Mouse (Mus musculus): ENCODE data around the gene Agbl4. TPM values are rescaled to one million over a fixed set of nuclear protein-coding genes. Genes with fewer than 3 reads are reported as not detected.
A peak's percentile ranks its signal among the peaks of the same experiment; 100 is the strongest.

The Agbl4 gene
- polyA plus RNA-seq, 1 experiment from 2014 or later = 2.7 TPM

DNA sequence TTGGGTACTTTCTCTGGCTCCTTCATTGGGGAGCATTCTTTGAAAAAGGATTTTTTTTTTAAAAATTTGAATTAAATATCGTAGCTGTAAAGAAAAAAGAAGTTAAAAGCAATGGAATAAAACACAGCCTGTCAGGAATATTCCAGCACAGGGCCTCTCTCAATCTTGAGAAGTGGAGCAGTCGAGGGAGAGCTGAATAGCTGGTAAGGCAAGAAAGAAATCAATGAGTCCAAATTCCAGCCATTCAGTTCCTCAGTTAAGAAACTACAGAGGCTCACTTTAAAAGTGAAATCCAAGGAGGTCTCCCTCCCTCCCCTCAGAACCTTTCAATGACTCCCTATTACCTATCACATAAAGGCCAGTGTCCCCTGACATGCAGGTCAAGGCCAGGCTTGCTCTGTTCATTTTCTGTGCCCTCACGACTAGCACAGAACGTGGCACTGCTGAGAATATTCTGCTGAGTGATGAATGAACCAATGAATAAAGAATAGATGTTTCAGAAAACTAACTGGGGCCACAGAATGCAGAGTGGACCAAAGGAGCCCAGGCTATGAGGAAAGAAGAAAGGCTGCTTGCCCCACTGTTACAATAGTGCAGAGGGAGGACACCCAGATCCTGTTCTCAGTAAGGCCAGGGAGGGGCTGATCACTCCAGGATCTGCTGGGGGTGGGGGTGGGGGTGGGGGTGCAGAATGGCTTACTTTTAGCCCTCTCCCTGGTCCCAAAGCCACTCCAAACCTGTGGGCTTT lies 1181.8 kb downstream of the Agbl4 start:
- Histone ChIP-seq H3K4me3 (replicated peaks; ENCODE audit: low read length) (no peak overlapping the region), H3K4me2 (ENCODE audit: low read length) (no peak overlapping the region), H3K27ac (ENCODE audit: low read length) (no peak overlapping the region), H3K9me3 (ENCODE audit: control insufficient read depth, low read length) (no peaks in the 10 kb centered on the region), H3K36me3 (ENCODE audit: control insufficient read depth, insufficient read depth) (no peaks in the 10 kb centered on the region), H3K4me1 (replicated peaks; ENCODE audit: control insufficient read depth, insufficient read depth, low read length) (peaks cover 12% of the 10 kb centered on the region; the same call in 1 of the 2 replicates), H3K9ac (replicated peaks; ENCODE audit: low read depth, low read length) (no peak overlapping the region), H3K27me3 (replicated peaks; ENCODE audit: control insufficient read depth, insufficient read depth, low read length) (no peaks in the 10 kb centered on the region)
- peak; percentile 27 for ATAC-seq
- WGBS = 18% methylated on average over 4 of the region's 4 CpGs

GRCm38 (mm10) chr4:111579863-111580224 lies 1182.4 kb downstream of the Agbl4 start:
- H3K4me2 ChIP-seq (ENCODE audit: low read length) = no peak overlapping the region
- H3K27me3 ChIP-seq (replicated peaks; ENCODE audit: control insufficient read depth, insufficient read depth, low read length) = no peaks in the 10 kb centered on the region
- 4% methylated on average over 4 of the region's 4 CpGs for WGBS
- H3K4me1 ChIP-seq (replicated peaks; ENCODE audit: control insufficient read depth, insufficient read depth, low read length) = peaks cover 12% of the 10 kb centered on the region; the same call in 1 of the 2 replicates
- peak; percentile 60 for ATAC-seq
- H3K9me3 ChIP-seq (ENCODE audit: control insufficient read depth, low read length) = no peaks in the 10 kb centered on the region
- no peak overlapping the region for H3K4me3 ChIP-seq (replicated peaks; ENCODE audit: low read length)
- H3K9ac ChIP-seq (replicated peaks; ENCODE audit: low read depth, low read length) = no peak overlapping the region
- H3K36me3 ChIP-seq (ENCODE audit: control insufficient read depth, insufficient read depth) = no peaks in the 10 kb centered on the region
- no peak overlapping the region for H3K27ac ChIP-seq (ENCODE audit: low read length)

GRCm38 (mm10) chr4:111580239-111580638 lies 1182.8 kb downstream of the Agbl4 start:
- ATAC-seq = no peak
- Histone ChIP-seq H3K27ac (ENCODE audit: low read length) (no peak overlapping the region), H3K4me1 (replicated peaks; ENCODE audit: control insufficient read depth, insufficient read depth, low read length) (peaks cover 12% of the 10 kb centered on the region; the same call in 1 of the 2 replicates), H3K4me3 (replicated peaks; ENCODE audit: low read length) (no peak overlapping the region), H3K9ac (replicated peaks; ENCODE audit: low read depth, low read length) (no peak overlapping the region), H3K36me3 (ENCODE audit: control insufficient read depth, insufficient read depth) (no peaks in the 10 kb centered on the region), H3K9me3 (ENCODE audit: control insufficient read depth, low read length) (no peaks in the 10 kb centered on the region), H3K27me3 (replicated peaks; ENCODE audit: control insufficient read depth, insufficient read depth, low read length) (no peaks in the 10 kb centered on the region), H3K4me2 (ENCODE audit: low read length) (no peak overlapping the region)
- 100% methylated on average over 1 of the region's 1 CpGs for WGBS

- peak; percentile 79 for ATAC-seq
- H3K9me3 ChIP-seq (ENCODE audit: control insufficient read depth, low read length) = no peaks in the 10 kb centered on the region
- H3K9ac ChIP-seq (replicated peaks; ENCODE audit: low read depth, low read length) = no peak overlapping the region
- H3K36me3 ChIP-seq (ENCODE audit: control insufficient read depth, insufficient read depth) = no peaks in the 10 kb centered on the region
- peaks cover 12% of the 10 kb centered on the region; the same call in 1 of the 2 replicates for H3K4me1 ChIP-seq (replicated peaks; ENCODE audit: control insufficient read depth, insufficient read depth, low read length)
- H3K4me3 ChIP-seq (replicated peaks; ENCODE audit: low read length) = no peak overlapping the region
- no peak overlapping the region for H3K27ac ChIP-seq (ENCODE audit: low read length)
- H3K27me3 ChIP-seq (replicated peaks; ENCODE audit: control insufficient read depth, insufficient read depth, low read length) = no peaks in the 10 kb centered on the region
- H3K4me2 ChIP-seq (ENCODE audit: low read length) = no peak overlapping the region
- WGBS = 26% methylated on average over 10 of the region's 10 CpGs
Observed at GRCm38 (mm10) chr4:111583562-111584237, 1186.2 kb downstream of the Agbl4 start.

GRCm38 (mm10) chr4:111584286-111584685 lies 1186.8 kb downstream of the Agbl4 start:
- Histone ChIP-seq H3K9ac (replicated peaks; ENCODE audit: low read depth, low read length) (no peak overlapping the region), H3K27ac (ENCODE audit: low read length) (no peak overlapping the region), H3K36me3 (ENCODE audit: control insufficient read depth, insufficient read depth) (no peaks in the 10 kb centered on the region), H3K9me3 (ENCODE audit: control insufficient read depth, low read length) (no peaks in the 10 kb centered on the region), H3K4me1 (replicated peaks; ENCODE audit: control insufficient read depth, insufficient read depth, low read length) (peaks cover 12% of the 10 kb centered on the region; the same call in 1 of the 2 replicates), H3K4me3 (replicated peaks; ENCODE audit: low read length) (no peak overlapping the region), H3K4me2 (ENCODE audit: low read length) (no peak overlapping the region), H3K27me3 (replicated peaks; ENCODE audit: control insufficient read depth, insufficient read depth, low read length) (no peaks in the 10 kb centered on the region)
- ATAC-seq = 0 out of 2 replicates have a peak, but pooled peaks have one; percentile 24
- 32% methylated on average over 7 of the region's 7 CpGs for WGBS

- Histone ChIP-seq H3K27ac (ENCODE audit: low read length) (no peak overlapping the region), H3K4me1 (replicated peaks; ENCODE audit: control insufficient read depth, insufficient read depth, low read length) (peaks cover 7% of the 10 kb centered on the region; the same call in 1 of the 2 replicates), H3K9ac (replicated peaks; ENCODE audit: low read depth, low read length) (no peak overlapping the region), H3K4me3 (replicated peaks; ENCODE audit: low read length) (no peak overlapping the region), H3K4me2 (ENCODE audit: low read length) (no peak overlapping the region), H3K27me3 (replicated peaks; ENCODE audit: control insufficient read depth, insufficient read depth, low read length) (no peaks in the 10 kb centered on the region), H3K9me3 (ENCODE audit: control insufficient read depth, low read length) (no peaks in the 10 kb centered on the region), H3K36me3 (ENCODE audit: control insufficient read depth, insufficient read depth) (no peaks in the 10 kb centered on the region)
- 93% methylated on average over 1 of the region's 1 CpGs for WGBS
- no peak for ATAC-seq
Observed at GRCm38 (mm10) chr4:111588211-111588610, 1190.8 kb downstream of the Agbl4 start.

DNA sequence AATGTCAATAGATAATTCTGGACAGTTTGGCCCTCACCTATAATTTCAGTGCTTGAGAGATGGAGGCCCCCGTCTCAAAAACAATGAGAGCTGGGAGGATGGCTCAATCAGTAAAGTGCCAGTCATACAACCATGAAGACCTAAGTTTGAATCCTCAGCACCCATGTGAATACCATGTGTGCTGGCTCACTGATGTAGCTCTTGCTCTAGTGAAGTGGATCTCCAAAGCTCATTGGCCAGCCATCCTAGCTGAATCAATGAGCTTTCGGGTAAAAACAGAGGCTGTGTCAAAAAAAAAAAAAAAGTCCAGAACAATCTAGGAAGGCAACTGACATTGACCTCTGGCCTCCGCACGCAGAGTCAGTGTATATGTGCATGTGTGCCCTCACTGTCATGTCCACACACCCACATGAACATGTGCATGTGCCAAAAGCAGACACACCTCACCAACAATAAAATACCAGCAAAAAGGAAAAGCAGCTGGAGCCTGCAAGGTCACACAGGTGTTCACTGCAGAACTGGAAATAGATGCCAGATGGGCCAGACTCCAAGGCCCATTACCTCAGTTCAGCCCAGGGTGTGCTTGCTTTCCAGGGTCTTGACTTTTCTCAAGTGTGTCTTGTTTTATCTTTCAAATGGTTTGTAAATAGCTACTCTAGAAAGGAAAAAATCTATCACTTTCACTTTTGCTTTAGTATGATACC lies 1192.2 kb downstream of the Agbl4 start:
- H3K9me3 ChIP-seq (ENCODE audit: control insufficient read depth, low read length) = no peaks in the 10 kb centered on the region
- H3K27ac ChIP-seq (ENCODE audit: low read length) = no peak overlapping the region
- 93% methylated on average over 4 of the region's 4 CpGs for WGBS
- no peak overlapping the region for H3K9ac ChIP-seq (replicated peaks; ENCODE audit: low read depth, low read length)
- H3K27me3 ChIP-seq (replicated peaks; ENCODE audit: control insufficient read depth, insufficient read depth, low read length) = no peaks in the 10 kb centered on the region
- no peak overlapping the region for H3K4me3 ChIP-seq (replicated peaks; ENCODE audit: low read length)
- H3K36me3 ChIP-seq (ENCODE audit: control insufficient read depth, insufficient read depth) = no peaks in the 10 kb centered on the region
- H3K4me1 ChIP-seq (replicated peaks; ENCODE audit: control insufficient read depth, insufficient read depth, low read length) = no peaks in the 10 kb centered on the region; the same call in 1 of the 2 replicates
- H3K4me2 ChIP-seq (ENCODE audit: low read length) = no peak overlapping the region
- no peak for ATAC-seq

DNA sequence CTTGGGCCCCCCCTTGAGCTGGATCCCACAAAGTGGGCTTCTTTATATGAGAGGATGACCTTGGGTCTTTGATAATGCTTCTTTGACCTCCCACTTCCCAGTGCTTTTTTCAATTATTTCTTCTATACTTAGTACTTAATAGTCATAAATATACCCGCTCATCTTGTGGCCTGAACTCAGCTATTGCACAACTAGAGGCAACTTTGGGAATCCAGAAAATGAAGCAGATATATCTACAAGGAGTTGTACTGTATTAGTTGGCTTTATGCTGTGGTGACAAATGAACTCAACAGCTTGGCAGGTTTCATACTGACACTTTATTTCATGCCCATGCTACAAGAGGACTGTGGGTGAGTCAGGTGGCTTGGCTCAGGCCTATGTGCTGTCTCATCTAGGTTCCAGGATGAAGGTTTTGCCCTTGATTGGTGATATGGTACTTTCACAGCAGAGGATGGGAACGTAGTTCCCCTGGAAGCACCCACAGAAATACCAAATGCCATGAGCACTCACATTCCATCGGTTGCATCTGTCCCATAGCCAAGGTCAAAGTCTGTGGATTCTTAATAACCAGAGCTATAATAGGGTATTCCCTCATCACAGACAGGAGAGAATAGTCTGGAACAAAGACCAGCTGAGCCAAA lies 1197.3 kb downstream of the Agbl4 start:
- H3K27ac ChIP-seq (ENCODE audit: low read length) = no peak overlapping the region
- ATAC-seq = no peak
- H3K9ac ChIP-seq (replicated peaks; ENCODE audit: low read depth, low read length) = no peak overlapping the region
- H3K27me3 ChIP-seq (replicated peaks; ENCODE audit: control insufficient read depth, insufficient read depth, low read length) = no peaks in the 10 kb centered on the region
- 91% methylated on average over 3 of the region's 3 CpGs for WGBS
- H3K36me3 ChIP-seq (ENCODE audit: control insufficient read depth, insufficient read depth) = no peaks in the 10 kb centered on the region
- no peak overlapping the region for H3K4me2 ChIP-seq (ENCODE audit: low read length)
- peaks cover 13% of the 10 kb centered on the region for H3K4me1 ChIP-seq (replicated peaks; ENCODE audit: control insufficient read depth, insufficient read depth, low read length)
- H3K4me3 ChIP-seq (replicated peaks; ENCODE audit: low read length) = no peak overlapping the region
- H3K9me3 ChIP-seq (ENCODE audit: control insufficient read depth, low read length) = no peaks in the 10 kb centered on the region

GRCm38 (mm10) chr4:111597249-111597661 lies 1199.8 kb downstream of the Agbl4 start:
- Histone ChIP-seq H3K4me2 (ENCODE audit: low read length) (no peak overlapping the region; the same call in 1 of the 2 replicates), H3K36me3 (ENCODE audit: control insufficient read depth, insufficient read depth) (no peaks in the 10 kb centered on the region), H3K4me1 (replicated peaks; ENCODE audit: control insufficient read depth, insufficient read depth, low read length) (peaks cover 13% of the 10 kb centered on the region), H3K27me3 (replicated peaks; ENCODE audit: control insufficient read depth, insufficient read depth, low read length) (no peaks in the 10 kb centered on the region), H3K27ac (ENCODE audit: low read length) (no peak overlapping the region), H3K4me3 (replicated peaks; ENCODE audit: low read length) (no peak overlapping the region), H3K9me3 (ENCODE audit: control insufficient read depth, low read length) (no peaks in the 10 kb centered on the region), H3K9ac (replicated peaks; ENCODE audit: low read depth, low read length) (no peak overlapping the region)
- peak; percentile 98 for ATAC-seq
- WGBS = 45% methylated on average over 2 of the region's 2 CpGs
